ENCODE assay signal across 8 mouse cellular contexts in genomic region chr19:21785132-21785528, GRCm38 (mm10). TPM values are rescaled to one million over a fixed set of nuclear protein-coding genes. Genes with fewer than 3 reads are reported as not detected.
DNase-seq lines count a peak whose midpoint lies in the region; ATAC-seq and TF ChIP-seq lines count a peak whose summit lies in the region.

No protein-coding gene starts in this region.

- H3K4me2 ChIP-seq in kidney, postnatal 0 days (ENCODE audit: low read length), result no peak overlapping the region

- H3K9ac ChIP-seq in kidney, postnatal 0 days (ENCODE audit: low read depth, low read length), result no peak overlapping the region

- H3K27ac ChIP-seq in kidney, postnatal 0 days, result peak overlapping the region; percentile 84
- peak overlapping the region; percentile 87 for H3K27ac ChIP-seq in embryonic facial prominence, embryonic 10.5 days (replicated peaks)
- H3K27ac ChIP-seq in limb, embryonic 10.5 days, result peak overlapping the region; percentile 76
- peak overlapping the region; percentile 83 for H3K27ac ChIP-seq in small intestine, adult 2 months (ENCODE audit: insufficient read depth, low read depth, low read length)

- H3K27me3 ChIP-seq in kidney, postnatal 0 days (ENCODE audit: insufficient read depth, low read length), result no peaks in the 10 kb centered on the region
- H3K27me3 ChIP-seq in embryonic facial prominence, embryonic 10.5 days (replicated peaks; ENCODE audit: low read depth, poor library complexity, severe bottlenecking), result no peaks in the 10 kb centered on the region
- no peaks in the 10 kb centered on the region for H3K27me3 ChIP-seq in limb, embryonic 10.5 days (ENCODE audit: low read depth, poor library complexity, severe bottlenecking)
- no peaks in the 10 kb centered on the region for H3K27me3 ChIP-seq in small intestine, adult 2 months (ENCODE audit: control insufficient read depth, insufficient read depth, low read length)

- TF ChIP-seq CTCF in kidney, postnatal 0 days (IDR thresholded peaks at IDR 0.05; ENCODE audit: low read depth), result no peak
- TF ChIP-seq CTCF in small intestine, adult 2 months (IDR thresholded peaks at IDR 0.05; ENCODE audit: extremely low read depth, insufficient read length, insufficient replicate concordance, low read depth, low read length), result no peak

- DNase-seq in kidney, postnatal 0 days (ENCODE audit: low spot score), result no peak
- no peak for DNase-seq in kidney, adult 8-10 months
- DNase-seq in embryonic facial prominence, embryonic 10.5 days (ENCODE audit: low spot score), result peak; percentile 52
- no peak for DNase-seq in limb, embryonic 10.5 days (ENCODE audit: low spot score)
- DNase-seq in layer of hippocampus, postnatal 14 days (ENCODE audit: low spot score in 2 of 2), result no peak
- no peak for DNase-seq in ovary, postnatal 14 days (ENCODE audit: low spot score)
- DNase-seq in T-cell, adult 2 months (ENCODE audit: low spot score), result no peak

- 9% methylated on average over 3 of the region's 3 CpGs for WGBS in kidney, postnatal 0 days
- WGBS in embryonic facial prominence, embryonic 10.5 days, result 7% methylated on average over 3 of the region's 3 CpGs
- WGBS in limb, embryonic 10.5 days, result 19% methylated on average over 3 of the region's 3 CpGs
- WGBS in small intestine, adult 2 months, result 46% methylated on average over 3 of the region's 3 CpGs

- ATAC-seq in kidney, postnatal 0 days (replicated peaks; ENCODE audit: low FRiP score, low read depth), result peak; percentile 58; the same call in 1 of the 2 replicates

- no peaks in the 10 kb centered on the region for H3K9me3 ChIP-seq in kidney, postnatal 0 days (replicated peaks; ENCODE audit: low read length)
- H3K9me3 ChIP-seq in embryonic facial prominence, embryonic 10.5 days, result no peaks in the 10 kb centered on the region
- no peaks in the 10 kb centered on the region for H3K9me3 ChIP-seq in limb, embryonic 10.5 days (replicated peaks)

- no peak for TF ChIP-seq POLR2A in small intestine, adult 2 months (IDR thresholded peaks at IDR 0.05; ENCODE audit: low read depth, low read length)

- H3K36me3 ChIP-seq in kidney, postnatal 0 days (ENCODE audit: insufficient read depth, low read length), result no peaks in the 10 kb centered on the region
- no peaks in the 10 kb centered on the region for H3K36me3 ChIP-seq in embryonic facial prominence, embryonic 10.5 days (replicated peaks)
- 0 out of 2 replicates have a peak, but pooled peaks cover 3% of the 10 kb centered on the region for H3K36me3 ChIP-seq in limb, embryonic 10.5 days
- H3K36me3 ChIP-seq in small intestine, adult 2 months (ENCODE audit: control insufficient read depth, insufficient read depth, low read length), result no peaks in the 10 kb centered on the region

- H3K4me1 ChIP-seq in kidney, postnatal 0 days (replicated peaks; ENCODE audit: insufficient read depth, low read length), result peaks cover 26% of the 10 kb centered on the region
- H3K4me1 ChIP-seq in embryonic facial prominence, embryonic 10.5 days, result peaks cover 89% of the 10 kb centered on the region
- peaks cover 59% of the 10 kb centered on the region for H3K4me1 ChIP-seq in limb, embryonic 10.5 days
- peaks cover 11% of the 10 kb centered on the region; the same call in 1 of the 2 replicates for H3K4me1 ChIP-seq in small intestine, adult 2 months (ENCODE audit: control insufficient read depth, insufficient read depth, insufficient read length, low read length)

- H3K4me3 ChIP-seq in kidney, postnatal 0 days (replicated peaks; ENCODE audit: low read depth, low read length), result no peak overlapping the region
- H3K4me3 ChIP-seq in embryonic facial prominence, embryonic 10.5 days, result peak overlapping the region; percentile 38
- no peak overlapping the region for H3K4me3 ChIP-seq in limb, embryonic 10.5 days
- no peak overlapping the region for H3K4me3 ChIP-seq in small intestine, adult 2 months (ENCODE audit: low read depth, low read length)

RNA-seq across cellular contexts. Expression of gene Cemip2, which starts 7.0 kb away (rescaled TPM):
- polyA plus RNA-seq in kidney, postnatal 0 days (2015; fragmentation: Nextera tagmentation; extraction: Ambion mirVana), result 14.1 and 16.3 TPM in 2 replicates
- 61.4 and 71.0 TPM in 2 replicates for polyA plus RNA-seq in embryonic facial prominence, embryonic 10.5 days (2016; fragmentation: Nextera tagmentation; extraction: Ambion mirVana)
- polyA plus RNA-seq in limb, embryonic 10.5 days (2016; fragmentation: Nextera tagmentation; extraction: Ambion mirVana), result 39.3 and 51.7 TPM in 2 replicates
- polyA plus RNA-seq in small intestine, adult 2 months (2012; rRNA removed), result 2.0 and 3.8 TPM in 2 replicates
- 10 to 100 TPM; 23.2 to 23.9 TPM for total RNA-seq in layer of hippocampus, postnatal 14 days (2021)
